Mouse (Mus musculus) liver, adult 2 months (tissue): ENCODE results near the gene En1. TPM values are rescaled to one million over a fixed set of nuclear protein-coding genes. Genes with fewer than 3 reads are reported as not detected.

Experiments used
- DNase-seq: peaks from one replicate; pipeline ENCODE4 v3.0.0-alpha.2; 2011; ENCODE audit warnings: low read depth, low spot score; ENCODE audit errors: extremely low read depth
- H3K27ac ChIP-seq: fragments of 200-500 bp; replicated peaks from 2 replicates; pipeline ENCODE4 v1.5.1; 2012; ENCODE audit warnings: low read depth, mild to moderate bottlenecking, control low read depth, inconsistent platforms, low read length; ENCODE audit not compliant: insufficient read depth
- H3K27me3 ChIP-seq: fragments of 200-500 bp; 2 replicates; pipeline ENCODE4 v1.6.1; 2012; ENCODE audit warnings: mild to moderate bottlenecking, moderate library complexity, low read length, inconsistent platforms; ENCODE audit not compliant: control insufficient read depth, insufficient read depth
- H3K36me3 ChIP-seq: fragments of 200-500 bp; 2 replicates; pipeline ENCODE4 v1.6.1; 2012; ENCODE audit warnings: low read length, inconsistent platforms; ENCODE audit not compliant: control insufficient read depth, insufficient read depth
- H3K4me1 ChIP-seq: fragments of 200-500 bp; 2 replicates; pipeline ENCODE4 v1.6.1; 2011; ENCODE audit warnings: low read length; ENCODE audit not compliant: control insufficient read depth, insufficient read depth
- H3K4me3 ChIP-seq: fragments of 200-500 bp; 2 replicates; pipeline ENCODE4 v1.5.1; 2011; ENCODE audit warnings: low read depth, mild to moderate bottlenecking, control low read depth, low read length, moderate library complexity; ENCODE audit not compliant: insufficient read depth
- H3K79me2 ChIP-seq: fragments of 200-500 bp; 2 replicates; pipeline ENCODE4 v1.6.1; 2012; ENCODE audit warnings: inconsistent platforms, mild to moderate bottlenecking, low read length, moderate library complexity; ENCODE audit not compliant: control insufficient read depth, insufficient read depth
- H3K9ac ChIP-seq: fragments of 200-500 bp; 2 replicates; pipeline ENCODE4 v1.6.1; 2012; ENCODE audit warnings: low read depth, mild to moderate bottlenecking, control low read depth, inconsistent platforms, low read length
- CTCF ChIP-seq: fragments of 200-500 bp; IDR thresholded peaks from 2 replicates; pipeline ENCODE4 v1.5.1; 2011; ENCODE audit warnings: low read depth, low read length, control low read depth
- POLR2A ChIP-seq: fragments of 200-500 bp; IDR thresholded peaks from 2 replicates; pipeline ENCODE4 v1.6.1; 2011; ENCODE audit warnings: low read length, control low read depth; ENCODE audit not compliant: insufficient read depth; ENCODE audit errors: extremely low read depth
- WGBS: fragments of 180-500 bp; shearing (Covaris S2); methylation state at CpG from one replicate; pipeline ENCODE4 v1.1.7; 2018; 5-methylcytosine and 5-hydroxymethylcytosine counted together
- polyA plus RNA-seq: library from polyadenylated mRNA; depleted of rRNA; stranded (reverse); fragments of >200 nt; gene quantifications from 2 replicates; pipeline ENCODE4 v1.2.3, GENCODE M21; 2012
- total RNA-seq: library from RNA; depleted of rRNA; stranded (reverse); fragments of >200 nt; gene quantifications from 2 replicates; pipeline ENCODE4 v1.2.3, GENCODE M21; 2014

En1 gene
- total and polyA plus RNA-seq, 2 experiments: not detected

DNA sequence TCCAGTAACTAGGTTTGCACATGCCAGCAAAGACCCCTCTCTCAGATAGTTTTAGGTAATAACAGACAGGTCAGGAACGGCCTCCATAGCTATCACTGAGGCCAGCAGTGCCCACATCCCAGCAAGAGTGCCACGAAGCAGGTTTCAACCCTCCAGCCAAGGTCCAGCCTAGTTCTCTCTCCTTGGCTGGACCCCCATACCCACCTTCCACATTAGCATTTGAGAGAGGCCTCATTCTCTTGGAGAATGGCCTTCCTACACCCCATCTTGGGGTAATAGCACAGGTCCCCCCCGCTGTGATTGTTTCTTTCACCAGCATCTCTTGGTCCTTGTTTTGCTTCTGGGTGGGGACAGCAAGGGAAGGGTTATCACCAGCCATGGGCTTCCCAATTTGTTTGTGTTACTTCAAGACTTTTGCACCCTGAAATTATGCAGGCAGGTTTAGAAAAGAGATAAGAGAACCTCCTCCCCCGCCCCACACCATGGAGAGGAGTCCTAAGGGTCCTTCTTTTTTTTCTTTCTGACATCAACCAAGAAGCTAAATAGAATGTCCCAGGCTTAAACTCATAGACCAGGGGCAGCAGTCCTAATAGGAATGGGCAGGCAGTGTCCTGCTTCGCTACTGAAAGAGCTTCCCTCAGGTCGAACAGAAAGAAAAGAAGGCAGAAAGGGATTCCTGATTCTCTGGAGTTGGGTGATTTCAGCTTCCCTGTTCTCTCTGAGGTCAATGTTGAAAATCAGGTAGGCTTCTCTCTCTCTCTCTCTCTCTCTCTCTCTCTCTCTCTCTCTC is 3.5 kb downstream of the En1 start:
- H3K36me3 ChIP-seq: no peaks in the 10 kb centered on the region
- no peak for DNase-seq
- TF ChIP-seq POLR2A (no peak), CTCF (no peak)
- no peaks in the 10 kb centered on the region for H3K79me2 ChIP-seq
- 7% methylated on average over 6 of the region's 6 CpGs for WGBS
- no peak overlapping the region for H3K9ac ChIP-seq
- no peak overlapping the region for H3K4me3 ChIP-seq
- no peaks in the 10 kb centered on the region for H3K4me1 ChIP-seq
- H3K27me3 ChIP-seq: peaks cover 35% of the 10 kb centered on the region
- H3K27ac ChIP-seq: no peak overlapping the region

DNA sequence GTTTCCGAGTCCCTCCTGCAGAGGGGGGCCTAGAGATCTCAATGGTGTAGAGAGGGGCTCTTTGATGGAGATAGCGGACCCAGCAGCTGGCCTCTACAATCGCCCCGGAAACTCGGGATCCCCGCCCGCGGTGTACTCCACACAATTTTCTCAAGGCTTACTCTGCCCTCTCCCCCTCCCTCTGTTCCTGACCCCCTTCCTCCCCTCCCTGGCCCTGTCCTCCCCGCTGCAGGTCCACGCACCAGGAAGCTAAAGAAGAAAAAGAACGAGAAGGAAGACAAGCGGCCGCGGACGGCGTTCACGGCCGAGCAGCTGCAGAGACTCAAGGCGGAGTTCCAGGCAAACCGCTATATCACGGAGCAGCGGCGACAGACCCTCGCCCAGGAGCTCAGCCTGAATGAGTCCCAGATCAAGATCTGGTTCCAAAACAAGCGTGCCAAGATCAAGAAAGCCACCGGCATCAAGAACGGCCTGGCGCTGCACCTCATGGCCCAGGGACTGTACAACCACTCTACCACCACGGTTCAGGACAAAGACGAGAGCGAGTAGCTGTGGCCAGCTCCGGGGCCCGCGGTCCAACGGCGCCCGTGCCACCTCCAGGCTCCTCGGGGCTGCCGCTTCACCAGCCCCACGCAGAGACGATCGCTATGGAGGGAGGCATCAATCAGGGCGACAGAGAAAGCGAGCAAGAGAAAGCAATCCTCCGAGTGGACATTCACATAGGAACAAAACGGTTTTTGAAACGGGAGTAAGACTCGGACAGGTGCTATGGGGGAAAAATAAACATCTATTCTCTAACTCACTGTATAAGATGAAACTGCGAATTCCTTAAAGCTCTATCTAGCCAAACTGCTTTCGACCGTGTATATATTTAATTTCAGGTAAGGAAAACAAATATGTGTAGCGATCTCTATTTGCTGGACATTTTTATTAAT is 4.7 kb downstream of the En1 start:
- H3K27ac ChIP-seq: no peak overlapping the region
- H3K27me3 ChIP-seq: peaks cover 33% of the 10 kb centered on the region
- H3K36me3 ChIP-seq: no peaks in the 10 kb centered on the region
- WGBS: 3% methylated on average over 52 of the region's 52 CpGs
- H3K4me1 ChIP-seq: no peaks in the 10 kb centered on the region
- no peak overlapping the region for H3K9ac ChIP-seq
- H3K79me2 ChIP-seq: no peaks in the 10 kb centered on the region
- H3K4me3 ChIP-seq: no peak overlapping the region
- no peak for TF ChIP-seq CTCF
- no peak for TF ChIP-seq POLR2A
- DNase-seq: no peak

DNA sequence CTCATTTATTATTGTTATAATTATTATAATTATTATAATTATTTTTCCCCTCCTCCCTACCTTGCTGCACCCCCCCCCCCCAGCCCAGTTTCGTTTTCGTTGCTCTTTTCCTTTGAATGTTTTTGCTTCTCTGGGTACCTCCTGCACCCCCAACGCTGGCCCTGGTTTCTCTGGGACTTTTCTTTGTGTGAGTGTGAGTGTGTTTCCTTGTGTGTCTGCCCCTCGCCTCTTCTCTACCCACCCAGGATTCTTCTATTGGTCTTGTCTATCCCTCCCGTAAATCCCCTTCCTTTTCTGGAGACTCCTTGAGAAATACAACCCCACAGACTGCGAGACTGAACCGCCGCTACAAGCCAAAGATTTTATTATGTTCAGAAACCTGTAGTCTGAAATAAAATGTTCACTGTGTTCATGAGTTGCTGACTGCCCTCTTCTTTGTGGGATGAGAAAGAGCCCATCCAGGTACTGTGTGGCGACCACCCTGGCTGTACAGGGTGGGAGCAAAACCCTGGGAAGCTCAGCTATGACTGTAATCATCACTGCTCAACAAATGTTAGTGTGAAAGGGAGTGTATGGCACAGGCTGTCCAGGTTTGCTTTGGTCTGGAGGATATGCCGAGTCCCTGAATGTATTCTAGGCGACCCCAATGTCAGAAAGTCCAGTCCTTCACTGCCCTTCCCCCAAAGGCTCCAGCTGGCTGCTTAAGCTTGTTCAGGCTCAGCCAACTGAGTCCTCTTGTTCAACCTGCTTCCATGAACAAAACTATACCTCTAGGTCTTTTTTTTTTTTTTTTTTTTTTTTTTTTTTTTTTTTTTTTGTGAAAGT is 5.6 kb downstream of the En1 start:
- H3K9ac ChIP-seq: no peak overlapping the region
- WGBS: 11% methylated on average over 11 of the region's 11 CpGs
- no peaks in the 10 kb centered on the region for H3K4me1 ChIP-seq
- no peaks in the 10 kb centered on the region for H3K79me2 ChIP-seq
- H3K27ac ChIP-seq: no peak overlapping the region
- no peaks in the 10 kb centered on the region for H3K36me3 ChIP-seq
- no peak for TF ChIP-seq CTCF
- TF ChIP-seq POLR2A: no peak
- H3K27me3 ChIP-seq: peaks cover 29% of the 10 kb centered on the region
- H3K4me3 ChIP-seq: no peak overlapping the region
- DNase-seq: no peak

- Histone ChIP-seq H3K36me3 (no peaks in the 10 kb centered on the region), H3K27ac (no peak overlapping the region), H3K4me1 (no peaks in the 10 kb centered on the region), H3K27me3 (peaks cover 24% of the 10 kb centered on the region), H3K79me2 (no peaks in the 10 kb centered on the region), H3K9ac (no peak overlapping the region), H3K4me3 (no peak overlapping the region)
- no peak for DNase-seq
- WGBS: 32% methylated on average over 3 of the region's 3 CpGs
- TF ChIP-seq CTCF: no peak
- no peak for TF ChIP-seq POLR2A
Measured at GRCm38 (mm10) chr1:120608461-120608860, 6.2 kb downstream of the En1 start.

- Histone ChIP-seq H3K4me1 (no peaks in the 10 kb centered on the region), H3K36me3 (no peaks in the 10 kb centered on the region), H3K9ac (no peak overlapping the region), H3K4me3 (no peak overlapping the region), H3K79me2 (no peaks in the 10 kb centered on the region), H3K27ac (no peak overlapping the region), H3K27me3 (peaks cover 26% of the 10 kb centered on the region)
- TF ChIP-seq POLR2A (no peak), CTCF (no peak)
- 4% methylated on average over 6 of the region's 6 CpGs for WGBS
- no peak for DNase-seq
Measured at GRCm38 (mm10) chr1:120609611-120610010, 7.4 kb downstream of the En1 start.
